8 mouse cellular contexts compared by ENCODE assay signal in the genomic region with DNA sequence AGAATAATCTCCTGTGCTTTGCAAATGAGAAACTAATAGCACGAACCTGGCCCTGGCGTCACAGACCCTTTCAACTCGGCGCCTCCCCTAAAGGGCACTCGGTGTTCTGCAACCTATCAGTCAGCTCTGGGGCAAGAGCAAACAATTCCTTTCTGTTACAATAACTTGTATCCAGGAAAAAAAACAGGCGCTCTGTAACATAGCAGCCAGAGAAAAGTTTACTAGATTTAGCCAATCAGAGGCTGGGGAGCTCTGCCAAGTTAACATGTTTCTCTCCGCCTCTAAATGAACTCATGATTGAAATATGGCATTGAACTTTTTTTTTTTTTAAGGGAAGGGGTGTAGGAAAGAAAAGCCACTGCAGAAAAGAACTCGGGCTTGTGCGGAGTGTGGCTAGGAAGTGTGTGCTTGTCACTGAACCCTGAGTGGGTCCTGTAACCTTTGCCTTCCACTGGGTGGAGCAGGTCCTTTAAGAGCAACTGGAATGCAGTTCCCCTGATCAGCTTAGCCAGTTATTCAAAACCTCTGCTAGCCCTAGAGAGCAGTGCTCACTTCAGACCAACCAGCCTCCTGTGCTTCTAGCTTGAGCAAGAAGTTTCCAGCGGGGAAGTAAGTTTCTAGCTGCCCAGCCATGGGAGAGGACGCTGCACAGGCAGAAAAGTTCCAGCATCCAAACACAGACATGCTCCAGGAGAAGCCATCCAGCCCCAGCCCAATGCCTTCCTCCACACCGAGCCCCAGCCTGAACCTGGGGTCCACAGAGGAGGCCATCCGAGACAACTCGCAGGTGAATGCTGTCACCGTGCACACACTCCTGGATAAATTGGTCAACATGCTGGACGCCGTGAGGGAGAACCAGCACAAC. TPM values are rescaled to one million over a fixed set of nuclear protein-coding genes. Genes with fewer than 3 reads are reported as not detected.
DNase-seq lines count a peak whose midpoint lies in the region; ATAC-seq and TF ChIP-seq lines count a peak whose summit lies in the region.

TSS of gene Cavin2 (plus strand) at position 372 of the 865 bp plus-strand sequence.

- peak within 1 kb of the TSS; percentile 17 for H3K4me3 ChIP-seq in bone marrow, adult 2 months (replicated peaks; ENCODE audit: control insufficient read depth, low read depth, low read length)
- peak within 1 kb of the TSS; percentile 29 for H3K4me3 ChIP-seq in intestine, postnatal 0 days (ENCODE audit: low read depth, low read length)
- peak within 1 kb of the TSS; percentile 46 for H3K4me3 ChIP-seq in lung, embryonic 14.5 days (ENCODE audit: low read depth, low read length)
- H3K4me3 ChIP-seq in stomach, postnatal 0 days (ENCODE audit: low read depth, low read length) = peak within 1 kb of the TSS; percentile 54

- no peak for TF ChIP-seq POLR2A in bone marrow, adult 2 months (IDR thresholded peaks at IDR 0.05; ENCODE audit: borderline replicate concordance, control insufficient read depth, low read depth, low read length)

- ATAC-seq in intestine, postnatal 0 days = peak; percentile 71; the same call in 1 of the 2 replicates
- peak; percentile 90 for ATAC-seq in lung, embryonic 14.5 days (ENCODE audit: insufficient read depth)
- peak; percentile 94 for ATAC-seq in stomach, postnatal 0 days (ENCODE audit: low FRiP score, low TSS enrichment)

- peak within 1 kb of the TSS; percentile 34; the same call in 1 of the 2 replicates for H3K27ac ChIP-seq in bone marrow, adult 2 months (ENCODE audit: control insufficient read depth, insufficient read depth, low read depth, low read length, poor library complexity)
- H3K27ac ChIP-seq in intestine, postnatal 0 days (ENCODE audit: low read depth, low read length) = peak within 1 kb of the TSS; percentile 78
- peak within 1 kb of the TSS; percentile 93 for H3K27ac ChIP-seq in lung, embryonic 14.5 days (ENCODE audit: low read depth)
- peak within 1 kb of the TSS; percentile 95 for H3K27ac ChIP-seq in stomach, postnatal 0 days (replicated peaks)

- DNase-seq in ES-CJ7 (ENCODE audit: low read depth, low spot score) = peak; percentile 40
- DNase-seq in gastrocnemius, postnatal 36 days = peak; percentile 19 to 38
- DNase-seq in lung, embryonic 14.5 days = peak; percentile 96
- DNase-seq in stomach, postnatal 0 days (ENCODE audit: low spot score) = peak; percentile 72
- DNase-seq in spleen, adult 18-20 months = no peak
- no peak for DNase-seq in layer of hippocampus, adult 9-11 months

- WGBS in bone marrow, adult 2 months = 38% methylated on average over 17 of the region's 17 CpGs
- WGBS in intestine, postnatal 0 days = 29% methylated on average over 17 of the region's 17 CpGs
- WGBS in lung, embryonic 14.5 days = 20% methylated on average over 17 of the region's 17 CpGs
- WGBS in stomach, postnatal 0 days = 11% methylated on average over 17 of the region's 17 CpGs

- no peak for TF ChIP-seq CTCF in bone marrow, adult 2 months (IDR thresholded peaks at IDR 0.05; ENCODE audit: control insufficient read depth, insufficient read depth, low read length)
- TF ChIP-seq CTCF in intestine, postnatal 0 days (IDR thresholded peaks at IDR 0.05; ENCODE audit: low read depth) = peak; percentile 49
- peak; percentile 34 for TF ChIP-seq CTCF in lung, embryonic 14.5 days (IDR thresholded peaks at IDR 0.05; ENCODE audit: low read depth)
- peak; percentile 40; the same call in 1 of the 2 replicates for TF ChIP-seq CTCF in stomach, postnatal 0 days (IDR thresholded peaks at IDR 0.05; ENCODE audit: low read depth)

- peak within 1 kb of the TSS; percentile 58 for H3K4me2 ChIP-seq in intestine, postnatal 0 days (replicated peaks; ENCODE audit: low read depth)
- H3K4me2 ChIP-seq in lung, embryonic 14.5 days = peak within 1 kb of the TSS; percentile 72
- H3K4me2 ChIP-seq in stomach, postnatal 0 days (replicated peaks; ENCODE audit: low read depth) = peak within 1 kb of the TSS; percentile 66

- TF ChIP-seq EP300 in stomach, postnatal 0 days (optimal IDR thresholded peaks at IDR 0.05) = no peak

- H3K36me3 ChIP-seq in intestine, postnatal 0 days (ENCODE audit: control insufficient read depth, insufficient read depth) = no peaks in the 10 kb centered on the region
- no peaks in the 10 kb centered on the region for H3K36me3 ChIP-seq in lung, embryonic 14.5 days (ENCODE audit: insufficient read depth)
- H3K36me3 ChIP-seq in stomach, postnatal 0 days (ENCODE audit: control insufficient read depth, insufficient read depth, low read length) = no peaks in the 10 kb centered on the region

- H3K4me1 ChIP-seq in bone marrow, adult 2 months (ENCODE audit: control insufficient read depth, insufficient read depth, low read length) = no peaks in the 10 kb centered on the region
- H3K4me1 ChIP-seq in intestine, postnatal 0 days (replicated peaks; ENCODE audit: control insufficient read depth, insufficient read depth, low read length) = 0 out of 2 replicates have a peak, but pooled peaks cover 5% of the 10 kb centered on the region
- H3K4me1 ChIP-seq in lung, embryonic 14.5 days (ENCODE audit: insufficient read depth) = peaks cover 8% of the 10 kb centered on the region; the same call in 1 of the 2 replicates
- H3K4me1 ChIP-seq in stomach, postnatal 0 days (replicated peaks; ENCODE audit: control insufficient read depth, insufficient read depth) = no peaks in the 10 kb centered on the region

- H3K27me3 ChIP-seq in intestine, postnatal 0 days (replicated peaks; ENCODE audit: control insufficient read depth, insufficient read depth, low read length) = no peaks in the 10 kb centered on the region
- no peaks in the 10 kb centered on the region for H3K27me3 ChIP-seq in lung, embryonic 14.5 days (ENCODE audit: insufficient read depth, low read length)
- no peaks in the 10 kb centered on the region for H3K27me3 ChIP-seq in stomach, postnatal 0 days (ENCODE audit: control insufficient read depth, insufficient read depth, low read length)

- intact Hi-C loops in gastrocnemius, postnatal 36 days (cut with DNase I) = no loop called here

- H3K9me3 ChIP-seq in intestine, postnatal 0 days (ENCODE audit: control insufficient read depth) = no peaks in the 10 kb centered on the region
- no peaks in the 10 kb centered on the region for H3K9me3 ChIP-seq in lung, embryonic 14.5 days (ENCODE audit: low read depth, low read length)
- no peaks in the 10 kb centered on the region for H3K9me3 ChIP-seq in stomach, postnatal 0 days (ENCODE audit: control insufficient read depth, low read length)

- H3K9ac ChIP-seq in intestine, postnatal 0 days (ENCODE audit: low read depth, low read length) = peak within 1 kb of the TSS; percentile 57
- peak within 1 kb of the TSS; percentile 63 for H3K9ac ChIP-seq in lung, embryonic 14.5 days
- peak within 1 kb of the TSS; percentile 76 for H3K9ac ChIP-seq in stomach, postnatal 0 days (ENCODE audit: low read length)

RNA-seq across cellular contexts. Expression of gene Cavin2, which starts in this region (rescaled TPM):
- polyA plus RNA-seq in bone marrow, adult 2 months (2011; ENCODE audit: insufficient read depth, insufficient read length, low replicate concordance, missing spikeins) = 21.5 and 24.3 TPM in 2 replicates
- 10 to 100 TPM; 34.7 to 35.9 TPM for total RNA-seq in gastrocnemius, postnatal 36 days (2021)
- 47.0 and 50.0 TPM in 2 replicates for polyA plus RNA-seq in intestine, postnatal 0 days (2015; fragmentation: Nextera tagmentation; extraction: Ambion mirVana)
- polyA plus RNA-seq in lung, embryonic 14.5 days (2014; fragmentation: Nextera tagmentation; extraction: Ambion mirVana) = 116 and 129 TPM in 2 replicates
- 42.5 and 46.1 TPM in 2 replicates for polyA plus RNA-seq in stomach, postnatal 0 days (2015; fragmentation: Nextera tagmentation; extraction: Ambion mirVana)

Comparison
In these comparisons a context has a peak if more than half of its experiments do, and no peak if none do; other contexts are left out.
1. DNase-seq: peak in ES-CJ7 (single experiment), gastrocnemius, postnatal 36 days (2 of 2), lung, embryonic 14.5 days (single experiment) and stomach, postnatal 0 days (single experiment); none in spleen, adult 18-20 months (0 of 2) and layer of hippocampus, adult 9-11 months (single experiment).
2. H3K27ac ChIP-seq: peak in every context shown above with its lines; median percentile 95 in stomach, postnatal 0 days; 93 in lung, embryonic 14.5 days; 78 in intestine, postnatal 0 days; 34 in bone marrow, adult 2 months.
3. Peak in every context shown above with its lines, with median percentiles within 50 percentile points of each other: H3K4me3 ChIP-seq, ATAC-seq, H3K4me2 ChIP-seq and H3K9ac ChIP-seq.